Mouse (Mus musculus): ENCODE data around the gene Ttc28. TPM values are rescaled to one million over a fixed set of nuclear protein-coding genes. Genes with fewer than 3 reads are reported as not detected.

Ttc28 gene
- total RNA-seq, 1 experiment, result 5.8 TPM

GRCm38 (mm10) chr5:111231769-111232168 is 352.2 kb downstream of the Ttc28 start:
- Histone ChIP-seq H3K36me3 (ENCODE audit: control insufficient read depth, insufficient read depth, low read length, poor library complexity, severe bottlenecking) (no peaks in the 10 kb centered on the region), H3K9ac (ENCODE audit: insufficient read depth, low read depth, low read length, poor library complexity, severe bottlenecking) (no peak overlapping the region), H3K4me1 (ENCODE audit: control insufficient read depth in 2 of 2, insufficient read depth in 2 of 2, low read length in 2 of 2, poor library complexity in 1 of 2) (peaks cover 0 to 2% of the 10 kb centered on the region in 2 experiments; a peak in 1 of 4 replicates), H3K27ac (ENCODE audit: insufficient read depth, low read depth, low read length, poor library complexity, severe bottlenecking) (no peak overlapping the region), H3K9me3 (ENCODE audit: control insufficient read depth, insufficient read depth, low read depth, low read length) (no peaks in the 10 kb centered on the region), H3K4me3 (ENCODE audit: insufficient read depth in 1 of 2, low read depth in 1 of 2, low read length in 2 of 2, poor library complexity in 1 of 2, severe bottlenecking in 1 of 2) (no peak overlapping the region)
- no peak for DNase-seq (ENCODE audit: low read depth, low spot score)
- in situ Hi-C loops (cut with MboI; ENCODE audit: low sequenced_read_pairs in 2 of 2, unreplicated experiment in 2 of 2), result no loop called here
- TF ChIP-seq CHD2 (IDR thresholded peaks at IDR 0.05; ENCODE audit: low read depth, low read length), result no peak
- no peak for TF ChIP-seq MAFK (IDR thresholded peaks at IDR 0.05; ENCODE audit: insufficient read depth, low read depth, low read length)
- TF ChIP-seq ZNF384 (IDR thresholded peaks at IDR 0.05; ENCODE audit: low read depth, low read length), result no peak

GRCm38 (mm10) chr5:111233022-111233709 is 353.6 kb downstream of the Ttc28 start:
- Histone ChIP-seq H3K9ac (ENCODE audit: insufficient read depth, low read depth, low read length, poor library complexity, severe bottlenecking) (no peak overlapping the region), H3K4me3 (ENCODE audit: insufficient read depth in 1 of 2, low read depth in 1 of 2, low read length in 2 of 2, poor library complexity in 1 of 2, severe bottlenecking in 1 of 2) (no peak overlapping the region), H3K27ac (ENCODE audit: insufficient read depth, low read depth, low read length, poor library complexity, severe bottlenecking) (no peak overlapping the region), H3K9me3 (ENCODE audit: control insufficient read depth, insufficient read depth, low read depth, low read length) (no peaks in the 10 kb centered on the region), H3K4me1 (ENCODE audit: control insufficient read depth in 2 of 2, insufficient read depth in 2 of 2, low read length in 2 of 2, poor library complexity in 1 of 2) (peaks cover 0 to 2% of the 10 kb centered on the region in 2 experiments; a peak in 1 of 4 replicates), H3K36me3 (ENCODE audit: control insufficient read depth, insufficient read depth, low read length, poor library complexity, severe bottlenecking) (no peaks in the 10 kb centered on the region)
- no peak for DNase-seq (ENCODE audit: low read depth, low spot score)
- in situ Hi-C loops (cut with MboI; ENCODE audit: low sequenced_read_pairs in 2 of 2, unreplicated experiment in 2 of 2), result no loop called here
- TF ChIP-seq CHD2 (IDR thresholded peaks at IDR 0.05; ENCODE audit: low read depth, low read length), result no peak

GRCm38 (mm10) chr5:111235131-111235530 is 355.5 kb downstream of the Ttc28 start:
- Histone ChIP-seq H3K4me3 (ENCODE audit: insufficient read depth in 1 of 2, low read depth in 1 of 2, low read length in 2 of 2, poor library complexity in 1 of 2, severe bottlenecking in 1 of 2) (no peak overlapping the region), H3K27ac (ENCODE audit: insufficient read depth, low read depth, low read length, poor library complexity, severe bottlenecking) (no peak overlapping the region), H3K36me3 (ENCODE audit: control insufficient read depth, insufficient read depth, low read length, poor library complexity, severe bottlenecking) (no peaks in the 10 kb centered on the region), H3K9me3 (ENCODE audit: control insufficient read depth, insufficient read depth, low read depth, low read length) (no peaks in the 10 kb centered on the region), H3K9ac (ENCODE audit: insufficient read depth, low read depth, low read length, poor library complexity, severe bottlenecking) (no peak overlapping the region), H3K4me1 (ENCODE audit: control insufficient read depth in 2 of 2, insufficient read depth in 2 of 2, low read length in 2 of 2, poor library complexity in 1 of 2) (peaks cover 0 to 3% of the 10 kb centered on the region in 2 experiments; a peak in 1 of 4 replicates)
- DNase-seq (ENCODE audit: low read depth, low spot score), result no peak
- in situ Hi-C loops (cut with MboI; ENCODE audit: low sequenced_read_pairs in 2 of 2, unreplicated experiment in 2 of 2), result no loop called here
- TF ChIP-seq ZC3H11A (IDR thresholded peaks at IDR 0.05; ENCODE audit: borderline replicate concordance, low read depth, low read length) (no peak), CHD2 (IDR thresholded peaks at IDR 0.05; ENCODE audit: low read depth, low read length) (no peak), ZNF384 (IDR thresholded peaks at IDR 0.05; ENCODE audit: low read depth, low read length) (no peak), MAFK (IDR thresholded peaks at IDR 0.05; ENCODE audit: insufficient read depth, low read depth, low read length) (no peak), HCFC1 (IDR thresholded peaks at IDR 0.05; ENCODE audit: borderline replicate concordance, insufficient read depth, low read length) (no peak)

- Histone ChIP-seq H3K27ac (ENCODE audit: insufficient read depth, low read depth, low read length, poor library complexity, severe bottlenecking) (no peak overlapping the region), H3K36me3 (ENCODE audit: control insufficient read depth, insufficient read depth, low read length, poor library complexity, severe bottlenecking) (no peaks in the 10 kb centered on the region), H3K4me3 (ENCODE audit: insufficient read depth in 1 of 2, low read depth in 1 of 2, low read length in 2 of 2, poor library complexity in 1 of 2, severe bottlenecking in 1 of 2) (no peak overlapping the region), H3K4me1 (ENCODE audit: control insufficient read depth in 2 of 2, insufficient read depth in 2 of 2, low read length in 2 of 2, poor library complexity in 1 of 2) (peaks cover 0 to 3% of the 10 kb centered on the region in 2 experiments; a peak in 1 of 4 replicates), H3K9me3 (ENCODE audit: control insufficient read depth, insufficient read depth, low read depth, low read length) (no peaks in the 10 kb centered on the region), H3K9ac (ENCODE audit: insufficient read depth, low read depth, low read length, poor library complexity, severe bottlenecking) (no peak overlapping the region)
- DNase-seq (ENCODE audit: low read depth, low spot score), result no peak
- in situ Hi-C loops (cut with MboI; ENCODE audit: low sequenced_read_pairs in 2 of 2, unreplicated experiment in 2 of 2), result no loop called here
- TF ChIP-seq ZNF384 (IDR thresholded peaks at IDR 0.05; ENCODE audit: low read depth, low read length), result no peak
- TF ChIP-seq CHD2 (IDR thresholded peaks at IDR 0.05; ENCODE audit: low read depth, low read length), result no peak
- TF ChIP-seq HCFC1 (IDR thresholded peaks at IDR 0.05; ENCODE audit: borderline replicate concordance, insufficient read depth, low read length), result no peak
- no peak for TF ChIP-seq MAFK (IDR thresholded peaks at IDR 0.05; ENCODE audit: insufficient read depth, low read depth, low read length)
- TF ChIP-seq ZC3H11A (IDR thresholded peaks at IDR 0.05; ENCODE audit: borderline replicate concordance, low read depth, low read length), result no peak
These were observed 357.6 kb downstream of the Ttc28 start for GRCm38 (mm10) chr5:111237176-111237636.

- Histone ChIP-seq H3K4me1 (ENCODE audit: control insufficient read depth in 2 of 2, insufficient read depth in 2 of 2, low read length in 2 of 2, poor library complexity in 1 of 2) (peaks cover 0 to 3% of the 10 kb centered on the region in 2 experiments; a peak in 1 of 4 replicates), H3K9ac (ENCODE audit: insufficient read depth, low read depth, low read length, poor library complexity, severe bottlenecking) (no peak overlapping the region), H3K4me3 (ENCODE audit: insufficient read depth in 1 of 2, low read depth in 1 of 2, low read length in 2 of 2, poor library complexity in 1 of 2, severe bottlenecking in 1 of 2) (no peak overlapping the region), H3K9me3 (ENCODE audit: control insufficient read depth, insufficient read depth, low read depth, low read length) (no peaks in the 10 kb centered on the region), H3K27ac (ENCODE audit: insufficient read depth, low read depth, low read length, poor library complexity, severe bottlenecking) (no peak overlapping the region), H3K36me3 (ENCODE audit: control insufficient read depth, insufficient read depth, low read length, poor library complexity, severe bottlenecking) (no peaks in the 10 kb centered on the region)
- DNase-seq (ENCODE audit: low read depth, low spot score), result peak; percentile 52
- in situ Hi-C loops (cut with MboI; ENCODE audit: low sequenced_read_pairs in 2 of 2, unreplicated experiment in 2 of 2), result no loop called here
- TF ChIP-seq CHD2 (IDR thresholded peaks at IDR 0.05; ENCODE audit: low read depth, low read length) (no peak), ZNF384 (IDR thresholded peaks at IDR 0.05; ENCODE audit: low read depth, low read length) (no peak), HCFC1 (IDR thresholded peaks at IDR 0.05; ENCODE audit: borderline replicate concordance, insufficient read depth, low read length) (no peak), ZC3H11A (IDR thresholded peaks at IDR 0.05; ENCODE audit: borderline replicate concordance, low read depth, low read length) (no peak), MAFK (IDR thresholded peaks at IDR 0.05; ENCODE audit: insufficient read depth, low read depth, low read length) (no peak)
These were observed 359.6 kb downstream of the Ttc28 start for GRCm38 (mm10) chr5:111239223-111239622.
